Mouse (Mus musculus) gonadal fat pad, adult 2 months (tissue): ENCODE data around the gene Uggt1. TPM values are rescaled to one million over a fixed set of nuclear protein-coding genes. Genes with fewer than 3 reads are reported as not detected.

Experiments used
- DNase-seq: peaks from one replicate; pipeline ENCODE4 v3.0.0-alpha.2; 2012; ENCODE audit warnings: low read depth
- polyA plus RNA-seq: library from polyadenylated mRNA; depleted of rRNA; stranded (reverse); fragments of >200 nt; gene quantifications from 2 replicates; pipeline ENCODE4 v1.2.3, GENCODE M21; 2012; rRNA removed

Uggt1 gene
- polyA plus RNA-seq = 37.2 and 50.7 TPM in 2 replicates

GRCm38 (mm10) chr1:36244058-36244827 lies at the start of gene Uggt1:
Gene Uggt1, minus strand, starts transcription at chr1:36244720.
- peak; percentile 56 for DNase-seq

GRCm38 (mm10) chr1:36293470-36293869 lies 49.0 kb upstream of the Uggt1 start:
- no peak for DNase-seq

- DNase-seq = no peak
These were observed 37.3 kb upstream of the Uggt1 start for GRCm38 (mm10) chr1:36281849-36282248.

GRCm38 (mm10) chr1:36280938-36281337 lies 36.4 kb upstream of the Uggt1 start:
- no peak for DNase-seq

GRCm38 (mm10) chr1:36279202-36279601 lies 34.7 kb upstream of the Uggt1 start:
- DNase-seq = no peak

GRCm38 (mm10) chr1:36277267-36278060 lies 32.9 kb upstream of the Uggt1 start:
- DNase-seq = no peak

GRCm38 (mm10) chr1:36275635-36276389 lies 31.3 kb upstream of the Uggt1 start:
- no peak for DNase-seq

GRCm38 (mm10) chr1:36274455-36274854 lies 29.9 kb upstream of the Uggt1 start, which contains the start of gene Neurl3:
Gene Neurl3, minus strand, starts transcription at chr1:36274679.
- no peak for DNase-seq

- no peak for DNase-seq
These were observed 28.8 kb upstream of the Uggt1 start for GRCm38 (mm10) chr1:36273288-36273687.

GRCm38 (mm10) chr1:36272546-36272945 lies 28.0 kb upstream of the Uggt1 start:
- no peak for DNase-seq

- no peak for DNase-seq
These were observed 27.2 kb upstream of the Uggt1 start for GRCm38 (mm10) chr1:36271516-36272230.

- no peak for DNase-seq
These were observed 26.1 kb upstream of the Uggt1 start for GRCm38 (mm10) chr1:36270666-36271065.

GRCm38 (mm10) chr1:36269121-36269795 lies 24.7 kb upstream of the Uggt1 start:
- DNase-seq = no peak

GRCm38 (mm10) chr1:36267595-36267994 lies 23.1 kb upstream of the Uggt1 start:
- no peak for DNase-seq

- DNase-seq = no peak
These were observed 21.8 kb upstream of the Uggt1 start for GRCm38 (mm10) chr1:36266293-36266692.

GRCm38 (mm10) chr1:36263833-36264488 lies 19.4 kb upstream of the Uggt1 start:
- no peak for DNase-seq

- no peak for DNase-seq
These were observed 17.4 kb upstream of the Uggt1 start for GRCm38 (mm10) chr1:36261708-36262504.

- DNase-seq = no peak
These were observed 15.9 kb upstream of the Uggt1 start for GRCm38 (mm10) chr1:36260418-36260817.

GRCm38 (mm10) chr1:36259281-36259680 lies 14.8 kb upstream of the Uggt1 start:
- DNase-seq = no peak

- DNase-seq = no peak
These were observed 14.1 kb upstream of the Uggt1 start for GRCm38 (mm10) chr1:36258631-36259030.
